Mouse (Mus musculus) v-Abl transformed pro-B cells (cell line): ENCODE results near the gene Prr23a1.

ENCODE experiments used
- in situ Hi-C, 2 experiments: fragments of 400-800 bp; cut with MboI; formaldehyde crosslinking; loops; one replicate each; pipeline ENCODE4 v1.15.1; 2025; ENCODE audit not compliant: unreplicated experiment in 2 of 2

The Prr23a1 gene

DNA sequence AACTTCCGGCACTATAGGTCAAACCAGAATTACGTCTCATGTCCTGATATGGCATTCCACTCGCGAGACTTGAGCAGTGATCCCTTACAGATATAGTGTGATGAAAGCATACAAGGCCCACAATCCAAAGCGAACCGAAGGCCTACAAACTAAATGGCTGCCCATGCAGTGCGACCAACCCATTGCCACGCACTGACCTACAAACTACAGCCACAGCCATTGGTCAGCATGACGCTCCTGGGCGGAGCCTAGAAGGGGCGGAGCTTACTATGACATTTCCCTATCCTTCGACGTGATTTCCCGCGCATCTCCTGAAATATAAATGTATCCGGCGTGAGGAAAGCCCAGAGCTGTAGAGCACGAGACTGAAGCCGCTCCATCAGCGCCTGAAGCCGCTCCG lies at the start of gene Prr23a1:
Gene Prr23a1 (plus strand): TSS at position 387 of the 400 bp plus-strand sequence.
- in situ Hi-C loops, result no loop called here

DNA sequence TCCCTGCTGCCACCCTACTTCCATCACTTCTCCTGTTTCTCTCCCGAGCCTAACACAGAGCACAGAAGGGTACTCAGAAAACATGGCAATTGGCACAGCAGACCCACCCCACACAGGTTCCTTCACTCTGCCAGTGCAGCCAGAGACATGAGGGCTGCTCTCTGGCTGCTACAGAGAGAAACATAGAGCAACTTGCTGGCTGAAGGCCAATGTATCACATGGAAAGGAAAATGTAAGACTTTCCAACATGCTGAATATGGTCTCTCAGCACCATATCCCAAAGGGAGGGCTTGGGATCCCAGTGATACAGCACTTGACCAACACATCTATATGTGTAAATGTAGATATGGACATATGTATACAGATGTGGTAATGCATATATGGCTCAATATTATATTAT lies 43.3 kb upstream of the Prr23a1 start:
- in situ Hi-C loops, result no loop called here

DNA sequence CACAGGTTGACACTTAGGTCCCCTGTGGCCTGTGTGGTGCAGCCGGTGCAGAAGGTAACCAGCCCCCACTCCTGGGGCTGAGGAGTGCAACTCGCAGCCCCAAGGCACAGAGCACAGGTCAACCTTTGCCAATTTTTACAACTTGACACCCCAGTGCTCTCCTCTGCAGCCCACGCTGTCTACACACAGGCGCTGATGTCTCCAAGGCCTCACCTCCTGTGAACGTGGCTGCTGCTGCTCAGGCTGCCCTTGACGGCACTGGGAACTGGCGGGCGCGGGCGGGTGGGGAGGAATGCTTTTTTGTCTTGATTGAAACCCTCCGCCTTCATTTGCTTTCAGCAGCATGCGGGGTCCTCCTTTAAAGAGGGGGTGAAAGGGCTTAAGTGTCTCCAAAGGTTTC lies 38.3 kb upstream of the Prr23a1 start:
- in situ Hi-C loops, result loop anchor here (25.0 kb wide), 1 partner anchor 392 kb away; the partner anchor contains the start of gene Rbp1 (in 2 of the 2)

DNA sequence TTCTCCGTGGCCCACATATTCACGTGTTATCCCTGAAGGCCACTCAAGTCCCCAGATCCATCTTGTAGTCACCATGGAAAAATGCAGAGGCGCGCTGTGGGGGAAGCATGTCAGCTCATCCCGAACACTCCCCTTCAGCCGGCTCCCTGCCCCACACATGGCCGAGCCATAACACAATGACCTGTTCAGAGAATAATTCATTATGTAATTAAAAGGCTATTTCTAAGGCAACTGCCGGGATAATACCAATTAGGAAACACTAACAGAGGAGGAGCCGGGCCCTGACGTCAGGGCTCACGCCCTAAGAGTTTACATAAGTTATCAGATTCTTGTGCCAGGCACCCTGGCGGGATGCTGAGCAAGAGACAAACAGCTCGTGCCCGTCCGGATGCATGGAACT lies 36.8 kb upstream of the Prr23a1 start:
- in situ Hi-C loops, result loop anchor here (5.0 to 25.0 kb wide), 2 partner anchors 158 to 393 kb away; partner anchors contain the start of gene Rbp1 (in 2 of the 2)

DNA sequence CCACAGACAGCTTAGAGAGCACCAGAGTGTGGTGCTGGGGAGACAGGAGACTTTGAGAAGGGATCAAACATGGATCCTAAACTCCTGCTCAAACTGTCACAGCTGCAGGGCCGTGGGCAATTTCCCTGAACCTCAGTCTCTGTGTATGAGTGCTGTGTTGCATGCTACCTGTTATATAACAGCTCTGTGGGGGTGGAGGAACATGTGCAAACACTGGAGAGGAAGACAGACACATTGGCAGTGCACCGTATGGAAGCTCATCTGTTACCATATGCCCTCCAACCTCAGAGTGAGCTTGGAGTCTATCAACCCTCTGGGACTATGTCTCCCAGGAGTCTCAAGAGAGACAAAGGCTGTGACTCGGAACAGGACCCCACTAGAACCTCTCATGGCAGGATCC lies 36.4 kb upstream of the Prr23a1 start:
- in situ Hi-C loops, result loop anchor here (5.0 to 25.0 kb wide), 2 partner anchors 159 to 394 kb away; partner anchors contain the start of gene Rbp1 (in 2 of the 2)

DNA sequence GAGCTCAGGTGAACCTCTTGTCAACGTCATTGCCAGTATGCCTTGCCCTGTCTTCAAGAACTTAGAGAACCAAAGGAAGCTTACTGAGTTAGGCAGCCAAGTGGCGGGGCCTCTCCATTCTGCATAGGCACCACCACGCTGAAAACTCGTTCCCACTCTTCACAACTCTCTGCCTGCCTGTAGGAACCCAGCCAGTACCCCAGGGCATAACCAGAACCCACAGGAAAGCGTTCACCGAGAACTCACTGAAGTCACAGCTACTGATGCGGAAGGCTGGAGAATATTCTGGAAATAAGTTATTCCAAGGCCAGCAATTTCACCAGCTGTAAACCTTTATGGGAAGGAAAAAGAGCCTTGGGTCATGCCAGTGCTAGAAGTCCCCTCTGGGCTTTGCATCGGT lies 34.7 kb upstream of the Prr23a1 start:
- in situ Hi-C loops, result loop anchor here (5.0 to 25.0 kb wide), 2 partner anchors 160 to 395 kb away; partner anchors contain the start of gene Rbp1 (in 2 of the 2)

DNA sequence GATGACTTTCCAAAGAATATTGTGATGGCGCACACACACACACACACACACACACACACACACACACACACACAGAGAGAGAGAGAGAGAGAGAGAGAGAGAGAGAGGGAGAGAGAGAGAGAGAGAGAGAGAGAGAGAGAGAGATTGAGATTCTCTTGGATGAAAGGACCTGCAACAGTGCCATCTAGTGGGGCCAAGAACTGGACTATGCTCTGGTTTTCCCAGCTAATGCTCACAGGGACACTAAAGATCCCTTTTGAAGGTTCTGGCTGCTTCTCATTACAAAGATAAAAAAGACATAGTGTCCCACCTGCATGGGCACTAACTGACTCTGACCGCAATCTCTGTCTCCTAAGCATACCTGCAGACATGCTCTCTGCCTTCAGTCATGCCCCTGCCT lies 32.8 kb upstream of the Prr23a1 start:
- in situ Hi-C loops, result loop anchor here (5.0 to 25.0 kb wide), 2 partner anchors 162 to 397 kb away; partner anchors contain the start of gene Rbp1 (in 2 of the 2)

DNA sequence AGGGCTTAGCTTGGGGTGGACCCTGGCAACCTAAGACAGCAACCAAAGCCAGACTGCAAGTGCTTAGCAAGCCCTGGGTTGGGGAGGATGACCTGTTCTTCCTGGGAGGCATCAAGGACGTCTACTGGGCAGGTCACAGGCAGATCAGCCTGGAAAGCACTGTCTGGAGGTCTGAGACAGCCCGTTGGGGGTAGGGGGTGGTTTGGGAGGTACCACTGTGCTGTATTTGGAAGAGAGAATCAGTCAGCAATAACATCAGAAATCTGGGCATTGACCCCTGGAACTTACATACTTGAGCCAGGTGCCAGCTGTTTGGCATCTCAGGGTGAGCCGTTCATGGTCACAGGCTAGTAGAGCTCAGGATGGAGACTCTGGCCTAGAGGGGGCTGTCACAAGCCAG lies 26.2 kb upstream of the Prr23a1 start:
- in situ Hi-C loops, result loop anchor here (25.0 kb wide), 1 partner anchor 404 kb away; the partner anchor contains the start of gene Rbp1 (in 2 of the 2)

DNA sequence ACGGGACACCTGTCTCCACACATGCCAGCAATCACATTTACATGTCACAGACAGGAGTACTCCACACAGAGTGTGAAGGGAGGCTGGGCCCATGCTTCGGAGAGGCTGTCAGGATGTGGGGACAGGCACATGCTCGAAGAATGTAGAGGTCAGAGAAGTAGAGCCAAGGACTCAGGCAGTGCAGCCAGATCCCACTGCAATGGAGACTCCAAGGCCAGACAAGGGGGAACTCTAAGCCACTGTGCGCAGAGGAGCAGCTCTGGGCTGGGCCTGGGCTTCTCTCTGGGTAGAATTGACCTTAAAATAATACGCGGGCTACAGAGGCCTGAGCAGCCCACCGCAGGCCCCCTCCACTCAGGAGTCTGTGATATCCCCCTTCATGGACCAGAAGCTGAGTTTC lies 24.7 kb upstream of the Prr23a1 start:
- in situ Hi-C loops, result loop anchor here (25.0 kb wide), 1 partner anchor 405 kb away; the partner anchor contains the start of gene Rbp1 (in 2 of the 2)

DNA sequence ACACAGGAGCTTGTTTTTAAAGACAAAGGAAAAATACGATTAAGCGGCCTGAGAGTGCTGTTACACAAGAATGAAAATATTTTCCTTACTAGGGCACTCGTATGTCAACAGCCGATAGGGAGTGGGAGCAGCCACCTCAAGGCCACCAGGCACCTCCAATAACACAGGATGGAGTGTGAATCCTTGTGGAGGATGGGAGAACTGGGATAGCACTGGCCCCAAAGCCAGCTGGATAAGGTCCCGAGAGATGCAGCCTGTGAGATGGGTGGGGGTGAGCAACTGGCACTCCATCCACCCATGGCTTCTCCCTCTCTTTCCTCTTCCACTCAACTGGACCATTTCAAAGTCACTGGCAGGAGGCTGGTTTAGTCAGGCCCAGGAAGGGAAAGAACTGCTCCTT lies 23.3 kb upstream of the Prr23a1 start:
- in situ Hi-C loops, result loop anchor here (25.0 kb wide), 1 partner anchor 407 kb away; the partner anchor contains the start of gene Rbp1 (in 2 of the 2)

DNA sequence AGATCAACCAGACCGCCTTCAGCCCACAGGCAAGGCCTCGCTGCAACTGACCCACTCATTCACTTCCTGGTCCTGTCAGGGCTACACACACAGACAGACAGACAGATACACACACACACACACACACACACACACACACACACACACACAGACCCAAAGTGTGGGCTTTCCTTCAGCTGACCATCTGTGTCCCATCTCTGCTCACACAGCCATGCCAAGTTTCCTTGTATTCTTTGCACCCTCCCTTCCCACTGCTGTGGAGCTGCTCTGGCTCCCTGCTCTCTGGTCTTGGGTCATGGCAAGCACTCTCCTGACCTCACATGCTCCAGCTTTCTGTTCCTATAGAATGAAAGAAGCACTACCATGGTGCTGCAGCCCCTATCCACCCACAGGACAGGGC lies 22.8 kb upstream of the Prr23a1 start:
- in situ Hi-C loops, result loop anchor here (25.0 kb wide), 1 partner anchor 407 kb away; the partner anchor contains the start of gene Rbp1 (in 2 of the 2)

DNA sequence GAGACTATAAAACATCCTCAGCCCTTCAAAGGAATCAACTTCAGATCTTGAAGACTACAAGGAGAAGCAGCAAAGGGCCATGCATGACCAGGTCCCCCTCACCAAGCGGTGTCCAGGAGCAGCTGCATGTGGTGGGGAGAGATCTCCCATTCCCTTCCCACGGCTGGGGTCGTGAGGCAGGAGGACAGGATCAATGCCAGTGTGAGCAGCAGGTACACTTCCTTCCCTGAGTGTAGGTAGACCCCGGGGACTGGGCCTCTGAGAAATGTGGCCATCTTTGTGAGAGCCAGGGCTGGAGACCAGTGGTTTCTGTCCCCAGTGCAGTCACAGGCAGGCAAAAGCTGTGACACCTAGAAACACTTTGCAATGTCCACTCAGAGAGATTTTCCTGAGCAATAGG lies 21.8 kb upstream of the Prr23a1 start:
- in situ Hi-C loops, result loop anchor here (25.0 kb wide), 1 partner anchor 408 kb away; the partner anchor contains the start of gene Rbp1 (in 2 of the 2)

DNA sequence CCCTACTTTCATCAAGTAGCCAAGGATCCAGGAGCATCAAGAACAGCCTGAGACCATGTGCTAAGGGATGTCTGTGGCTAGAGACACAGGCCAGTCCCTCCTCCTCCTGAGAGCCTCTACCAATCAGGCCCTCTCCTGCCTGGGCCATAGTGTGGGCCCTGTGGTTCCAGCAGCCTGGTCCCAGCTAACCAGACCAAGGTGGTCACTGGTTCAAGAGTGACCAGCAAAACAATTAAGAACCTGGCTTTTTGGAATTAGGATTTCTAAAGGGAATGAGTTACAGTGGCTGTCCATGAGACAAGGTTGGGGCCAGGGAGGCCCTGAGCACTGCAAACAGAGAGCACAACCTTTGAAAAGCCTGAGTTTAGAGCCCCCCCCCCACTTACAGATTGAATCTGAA lies 21.2 kb upstream of the Prr23a1 start:
- in situ Hi-C loops, result loop anchor here (25.0 kb wide), 1 partner anchor 409 kb away; the partner anchor contains the start of gene Rbp1 (in 2 of the 2)

DNA sequence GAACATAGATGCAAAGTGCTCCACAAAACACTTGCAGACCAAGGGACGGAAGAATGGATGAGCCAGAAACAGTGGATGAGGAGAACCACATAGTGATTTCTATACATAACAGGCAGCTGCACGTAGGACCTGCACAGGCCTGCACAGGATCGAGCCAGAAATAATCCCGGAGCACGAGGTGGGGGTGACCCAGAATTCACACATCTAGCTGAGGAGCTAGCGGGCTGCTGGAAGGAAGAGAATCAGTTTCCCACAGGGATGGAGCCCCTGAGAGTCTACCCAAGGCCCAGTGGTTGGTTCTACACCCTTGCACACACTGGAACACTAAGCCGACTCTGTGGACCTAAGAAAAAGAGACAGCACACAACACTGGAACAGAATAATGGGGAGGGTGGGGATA lies 18.5 kb upstream of the Prr23a1 start:
- in situ Hi-C loops, result loop anchor here (25.0 kb wide), 1 partner anchor 412 kb away; the partner anchor contains the start of gene Rbp1 (in 2 of the 2)

DNA sequence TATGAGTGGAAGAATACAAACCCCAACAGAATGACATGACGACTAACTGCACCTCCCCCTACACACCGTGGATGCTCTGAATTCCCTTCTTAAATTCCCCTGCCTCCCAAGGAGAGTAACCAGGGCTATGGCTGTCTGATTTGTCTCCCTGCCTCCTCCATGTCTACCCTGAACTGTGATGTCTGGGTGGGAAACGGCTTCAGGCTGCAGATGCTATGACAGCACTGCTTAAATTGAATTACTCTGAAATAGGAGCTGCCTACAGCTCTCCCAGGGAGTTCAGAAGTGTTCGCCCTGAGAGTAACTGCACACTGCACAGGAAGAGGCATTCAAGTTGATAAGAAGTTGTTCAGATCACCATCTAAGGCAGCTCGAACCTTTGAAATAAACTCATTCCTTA lies 12.8 kb upstream of the Prr23a1 start:
- in situ Hi-C loops, result no loop called here

DNA sequence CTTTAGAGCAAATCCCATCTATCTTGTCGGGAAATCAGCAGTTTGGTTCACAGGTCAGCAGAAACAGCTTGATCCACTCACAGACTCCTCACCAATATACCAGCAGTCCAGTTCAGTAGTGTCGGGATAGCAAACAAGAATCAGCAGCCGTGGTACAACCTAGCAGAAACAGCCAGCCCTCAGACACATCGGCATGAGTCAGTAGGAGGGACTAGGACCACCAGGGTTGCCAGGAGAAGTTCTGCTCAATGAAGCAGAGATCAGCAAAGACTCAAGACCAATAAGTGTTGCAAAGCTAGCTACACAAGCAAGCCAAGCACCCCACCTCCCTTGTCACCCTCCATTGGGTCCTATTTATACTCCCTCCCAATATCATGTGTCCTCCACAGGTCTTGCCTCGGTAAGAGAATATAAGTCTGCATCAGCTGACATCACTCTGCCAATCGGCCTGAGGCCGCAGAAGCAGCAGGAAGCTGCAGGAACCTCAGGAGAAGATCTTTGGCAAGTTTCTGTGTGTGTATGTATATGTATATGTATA lies 4.7 kb upstream of the Prr23a1 start:
- in situ Hi-C loops, result no loop called here

DNA sequence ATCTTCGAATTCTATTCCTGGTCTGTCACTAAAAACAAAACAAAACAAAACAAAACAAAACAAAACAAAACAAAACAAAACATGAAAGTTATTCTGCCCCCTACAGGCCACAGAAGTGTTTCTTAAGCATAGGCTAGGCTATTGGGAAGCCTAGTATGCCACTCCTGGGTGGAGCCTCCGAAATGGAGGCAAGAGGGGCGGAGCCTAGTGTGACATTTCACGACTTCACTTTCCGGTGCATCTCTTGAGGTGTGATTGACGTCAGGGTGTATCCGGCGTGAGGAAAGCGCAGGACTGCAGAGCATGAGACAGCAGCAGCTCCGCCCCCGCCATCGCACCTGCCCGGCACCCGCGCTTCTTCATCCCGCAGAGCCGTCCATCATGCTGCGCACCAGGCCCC lies 13.9 kb downstream of the Prr23a1 start, which contains the start of gene Prr23a2:
Gene Prr23a2 (plus strand): TSS at position 285 of the 400 bp plus-strand sequence.
- in situ Hi-C loops, result no loop called here

DNA sequence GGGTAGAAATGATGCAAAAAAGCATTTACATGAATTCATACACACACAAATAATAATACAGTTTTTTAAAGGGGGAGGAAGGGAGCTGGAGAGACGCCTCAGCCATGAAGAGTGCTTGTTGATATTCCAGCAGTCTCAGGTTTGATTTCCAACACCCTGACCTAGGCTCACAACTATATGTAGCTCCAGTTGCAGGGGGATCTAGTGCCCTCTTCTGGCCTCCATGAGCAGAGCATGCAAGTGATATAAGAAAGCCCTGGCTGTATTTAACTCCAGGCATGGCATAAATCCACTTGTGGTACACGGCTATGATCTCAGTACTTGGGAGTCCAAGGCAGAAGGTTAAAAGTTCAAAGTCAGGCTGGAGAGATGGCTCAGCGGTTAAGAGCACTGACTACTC lies 21.2 kb downstream of the Prr23a1 start:
- in situ Hi-C loops, result no loop called here

DNA sequence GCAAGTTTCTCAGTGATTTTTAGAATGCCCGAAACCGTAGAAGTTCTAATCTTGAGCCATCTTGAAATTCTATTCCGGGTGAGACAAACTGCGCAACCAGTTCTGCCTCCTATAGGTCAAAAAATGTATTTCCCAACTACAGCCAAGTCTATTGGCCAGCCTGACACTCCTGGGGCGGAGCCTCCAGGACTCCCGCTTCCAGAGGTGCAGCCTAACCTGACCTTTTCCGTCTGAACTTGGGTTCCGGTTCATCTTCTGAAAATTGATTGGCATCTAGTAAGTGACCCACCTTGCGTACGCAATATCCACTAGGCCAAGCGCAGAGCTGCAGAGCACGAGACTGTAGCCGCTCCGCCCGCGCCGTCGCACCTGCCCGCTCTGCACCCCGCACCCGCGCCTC lies 22.3 kb downstream of the Prr23a1 start, which contains the start of gene Prr23a3:
Gene Prr23a3 (plus strand): TSS at position 197 of the 400 bp plus-strand sequence.
- in situ Hi-C loops, result no loop called here
